Mouse (Mus musculus) ES-E14 (cell line): ENCODE measurements around the gene Lrrc3b. TPM values are rescaled to one million over a fixed set of nuclear protein-coding genes. Genes with fewer than 3 reads are reported as not detected.

Experiments used
- DNase-seq: peaks from one replicate; pipeline ENCODE4 v3.0.0-alpha.2; 2013; ENCODE audit warnings: low read depth, low spot score
- H3K27ac ChIP-seq: 2 replicates; pipeline ENCODE4 v1.5.1; 2012; ENCODE audit warnings: low read depth, mild to moderate bottlenecking, low read length, moderate library complexity, mixed read lengths; ENCODE audit not compliant: poor library complexity, insufficient read depth, severe bottlenecking
- H3K36me3 ChIP-seq: 2 replicates; pipeline ENCODE4 v1.6.1; 2012; ENCODE audit warnings: mild to moderate bottlenecking, low read length, moderate library complexity, mixed read lengths; ENCODE audit not compliant: control insufficient read depth, poor library complexity, insufficient read depth, severe bottlenecking
- H3K4me1 ChIP-seq, 2 experiments: fragments of 150-350 bp in 1 of 2; sonication (generic) in 1 of 2; 2 replicates each; pipeline ENCODE4 v1.6.1; 2012; ENCODE audit warnings: low read length in 2 of 2, mild to moderate bottlenecking in 1 of 2, mixed read lengths in 1 of 2; ENCODE audit not compliant: control insufficient read depth in 2 of 2, insufficient read depth in 2 of 2, poor library complexity in 1 of 2
- H3K4me3 ChIP-seq, 2 experiments: fragments of 150-350 bp in 1 of 2; sonication (generic) in 1 of 2; 2 replicates each; pipeline ENCODE4 v1.5.1; 2012; ENCODE audit warnings: low read length in 2 of 2, low read depth in 1 of 2, mild to moderate bottlenecking in 1 of 2, mixed read lengths in 1 of 2; ENCODE audit not compliant: insufficient read depth in 1 of 2, poor library complexity in 1 of 2, severe bottlenecking in 1 of 2
- H3K9ac ChIP-seq: 2 replicates; pipeline ENCODE4 v1.6.1; 2012; ENCODE audit warnings: low read depth, mild to moderate bottlenecking, low read length, mixed read lengths; ENCODE audit not compliant: poor library complexity, insufficient read depth, severe bottlenecking
- H3K9me3 ChIP-seq: fragments of 150-350 bp; sonication (generic); 2 replicates; pipeline ENCODE4 v1.6.1; 2012; ENCODE audit warnings: low read depth, mild to moderate bottlenecking, low read length; ENCODE audit not compliant: control insufficient read depth, insufficient read depth
- CHD2 ChIP-seq: IDR thresholded peaks from 2 replicates; pipeline ENCODE4 v1.6.1; 2014; ENCODE audit warnings: mild to moderate bottlenecking, low read depth, low read length, inconsistent platforms
- HCFC1 ChIP-seq: IDR thresholded peaks from 2 replicates; pipeline ENCODE4 v1.6.1; 2012; ENCODE audit warnings: low read length, inconsistent platforms, borderline replicate concordance; ENCODE audit not compliant: insufficient read depth
- MAFK ChIP-seq: IDR thresholded peaks from 2 replicates; pipeline ENCODE4 v1.6.1; 2014; ENCODE audit warnings: mild to moderate bottlenecking, low read depth, low read length, inconsistent platforms; ENCODE audit not compliant: insufficient read depth
- ZC3H11A ChIP-seq: IDR thresholded peaks from 2 replicates; pipeline ENCODE4 v1.6.1; 2012; ENCODE audit warnings: low read depth, mild to moderate bottlenecking, inconsistent platforms, low read length, borderline replicate concordance
- ZNF384 ChIP-seq: IDR thresholded peaks from 2 replicates; pipeline ENCODE4 v1.6.1; 2012; ENCODE audit warnings: low read depth, low read length, inconsistent platforms
- in situ Hi-C, 2 experiments: fragments of 600-800 bp; cut with MboI; formaldehyde crosslinking; loops; one replicate each; pipeline ENCODE4 v1.15.1; 2025; ENCODE audit warnings: low sequenced_read_pairs in 2 of 2, inconsistent platforms in 1 of 2; ENCODE audit not compliant: unreplicated experiment in 2 of 2
- total RNA-seq: library from RNA; depleted of rRNA; stranded (reverse); fragments of 300-350 nt; gene quantifications from 2 replicates; pipeline ENCODE4 v1.2.3, GENCODE M21; 2012

Gene Lrrc3b
- total RNA-seq, 1 experiment, result 0.80 TPM

GRCm38 (mm10) chr14:15330155-15330554 lies 108.6 kb downstream of the Lrrc3b start:
- Histone ChIP-seq H3K27ac (no peak overlapping the region), H3K4me1 (no peaks in the 10 kb centered on the region), H3K4me3 (no peak overlapping the region), H3K9me3 (no peaks in the 10 kb centered on the region), H3K36me3 (no peaks in the 10 kb centered on the region), H3K9ac (no peak overlapping the region)
- in situ Hi-C loops, result no loop called here
- DNase-seq, result no peak
- TF ChIP-seq MAFK (no peak), CHD2 (no peak), HCFC1 (no peak), ZC3H11A (no peak), ZNF384 (no peak)

- Histone ChIP-seq H3K4me3 (no peak overlapping the region), H3K36me3 (no peaks in the 10 kb centered on the region), H3K9me3 (no peaks in the 10 kb centered on the region), H3K9ac (no peak overlapping the region), H3K27ac (no peak overlapping the region), H3K4me1 (no peaks in the 10 kb centered on the region)
- in situ Hi-C loops, result no loop called here
- TF ChIP-seq ZNF384 (no peak), CHD2 (no peak), MAFK (no peak), HCFC1 (no peak), ZC3H11A (no peak)
- no peak for DNase-seq
Observed at GRCm38 (mm10) chr14:15325872-15326271, 112.9 kb downstream of the Lrrc3b start.

GRCm38 (mm10) chr14:15322441-15323123 lies 116.2 kb downstream of the Lrrc3b start:
- Histone ChIP-seq H3K36me3 (no peaks in the 10 kb centered on the region), H3K9ac (no peak overlapping the region), H3K4me1 (peaks cover 0 to 2% of the 10 kb centered on the region in 2 experiments; a peak in 1 of 4 replicates), H3K27ac (no peak overlapping the region), H3K4me3 (no peak overlapping the region), H3K9me3 (no peaks in the 10 kb centered on the region)
- in situ Hi-C loops, result no loop called here
- no peak for TF ChIP-seq HCFC1
- TF ChIP-seq MAFK, result no peak
- DNase-seq, result no peak

GRCm38 (mm10) chr14:15319399-15319915 lies 119.3 kb downstream of the Lrrc3b start:
- no peaks in the 10 kb centered on the region for H3K36me3 ChIP-seq
- H3K4me3 ChIP-seq, result no peak overlapping the region
- H3K9ac ChIP-seq, result no peak overlapping the region
- no peak for TF ChIP-seq MAFK
- TF ChIP-seq CHD2, result no peak
- no peak for TF ChIP-seq HCFC1
- TF ChIP-seq ZNF384, result no peak
- no peak for TF ChIP-seq ZC3H11A
- in situ Hi-C loops, result no loop called here
- H3K4me1 ChIP-seq, result peaks cover 0 to 2% of the 10 kb centered on the region in 2 experiments; a peak in 1 of 4 replicates
- H3K27ac ChIP-seq, result no peak overlapping the region
- DNase-seq, result peak; percentile 9
- H3K9me3 ChIP-seq, result no peaks in the 10 kb centered on the region

- no peak for DNase-seq
- TF ChIP-seq ZNF384, result no peak
- no peak for TF ChIP-seq HCFC1
- TF ChIP-seq MAFK, result no peak
- no peak for TF ChIP-seq CHD2
- TF ChIP-seq ZC3H11A, result no peak
- Histone ChIP-seq H3K4me3 (no peak overlapping the region), H3K9me3 (no peaks in the 10 kb centered on the region), H3K4me1 (no peaks in the 10 kb centered on the region), H3K27ac (no peak overlapping the region), H3K9ac (no peak overlapping the region), H3K36me3 (no peaks in the 10 kb centered on the region)
- in situ Hi-C loops, result no loop called here
Observed at GRCm38 (mm10) chr14:15308576-15308975, 130.2 kb downstream of the Lrrc3b start.
